Mouse (Mus musculus) limb, embryonic 11.5 days (tissue): ENCODE data around the gene Ncan. TPM values are rescaled to one million over a fixed set of nuclear protein-coding genes. Genes with fewer than 3 reads are reported as not detected.
A peak's percentile ranks its signal among the peaks of the same experiment; 100 is the strongest.

Experiments
- ATAC-seq: fragments of 200-750 bp; cut with Nextera tagmentation; 2 replicates; pipeline ENCODE4 v1.8.0; 2017; ENCODE audit warnings: low read depth; ENCODE audit not compliant: insufficient number of reproducible peaks, low FRiP score, low TSS enrichment
- DNase-seq: peaks from one replicate; pipeline ENCODE4 v3.0.0-alpha.2; 2015; ENCODE audit warnings: low spot score
- H3K27ac ChIP-seq: fragments of 300-500 bp; sonication (generic); replicated peaks from 2 replicates; pipeline ENCODE4 v1.5.1; 2014; ENCODE audit warnings: low read depth, mild to moderate bottlenecking, low read length
- H3K27me3 ChIP-seq: fragments of 300-500 bp; sonication (generic); 2 replicates; pipeline ENCODE4 v1.6.1; 2014; ENCODE audit warnings: mild to moderate bottlenecking, low read length, mixed read lengths; ENCODE audit not compliant: control insufficient read depth, insufficient read depth
- H3K36me3 ChIP-seq: fragments of 300-500 bp; sonication (generic); 2 replicates; pipeline ENCODE4 v1.6.1; 2014; ENCODE audit warnings: mild to moderate bottlenecking, low read length, moderate library complexity, mixed read lengths; ENCODE audit not compliant: control insufficient read depth, insufficient read depth
- H3K4me1 ChIP-seq: fragments of 300-500 bp; sonication (generic); 2 replicates; pipeline ENCODE4 v1.6.1; 2014; ENCODE audit warnings: low read length, mixed read lengths; ENCODE audit not compliant: control insufficient read depth, insufficient read depth
- H3K4me2 ChIP-seq: fragments of 300-500 bp; sonication (generic); 2 replicates; pipeline ENCODE4 v1.6.1; 2014; ENCODE audit warnings: low read depth, mild to moderate bottlenecking, moderate library complexity; ENCODE audit not compliant: severe bottlenecking
- H3K4me3 ChIP-seq: fragments of 300-500 bp; sonication (generic); 2 replicates; pipeline ENCODE4 v1.5.1; 2014; ENCODE audit warnings: low read depth, low read length
- H3K9ac ChIP-seq: fragments of 300-500 bp; sonication (generic); 2 replicates; pipeline ENCODE4 v1.6.1; 2014; ENCODE audit warnings: mild to moderate bottlenecking, low read length
- H3K9me3 ChIP-seq: fragments of 300-500 bp; sonication (generic); 2 replicates; pipeline ENCODE4 v1.6.1; 2016; ENCODE audit warnings: low read length; ENCODE audit not compliant: control insufficient read depth
- WGBS: fragments of 180-500 bp; shearing (Covaris S2); extraction: QIAGEN DNeasy Blood & Tissue Kit; methylation state at CpG from one replicate; pipeline ENCODE4 v1.1.7; 2014; 5-methylcytosine and 5-hydroxymethylcytosine counted together
- polyA plus RNA-seq: library from polyadenylated mRNA; unstranded; fragments of >200 nt; fragmentation: Nextera tagmentation; extraction: Ambion mirVana; gene quantifications from 2 replicates; pipeline ENCODE4 v1.2.1, GENCODE M21; 2014

Ncan gene
- 0.60 and 0.79 TPM in 2 replicates for polyA plus RNA-seq

DNA sequence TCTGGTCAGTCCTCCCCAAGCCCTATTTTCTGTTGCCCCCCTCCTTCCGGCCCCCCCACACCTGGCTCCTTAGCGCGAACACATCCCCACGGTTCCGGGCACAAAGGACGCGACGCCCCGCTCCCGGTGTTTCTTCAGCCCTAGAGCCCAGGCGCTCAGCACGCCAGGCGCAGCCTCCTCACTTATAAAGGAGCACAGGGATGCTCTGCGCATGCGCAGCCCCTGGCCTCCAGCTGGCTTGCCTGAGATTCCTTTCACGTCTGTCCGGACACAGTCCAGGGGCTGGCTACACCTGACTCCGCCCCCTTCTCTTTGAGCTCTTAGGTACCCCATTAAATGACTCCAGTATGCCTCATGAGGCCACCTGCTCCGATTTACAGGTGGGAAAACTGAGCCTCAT is at the start of gene Ncan:
Gene Ncan (minus strand): TSS at position 207 of the 400 bp plus-strand sequence.
- Histone ChIP-seq H3K4me1 (no peaks in the 10 kb centered on the region), H3K4me3 (no peak within 1 kb of the TSS), H3K27ac (no peak within 1 kb of the TSS), H3K9me3 (no peaks in the 10 kb centered on the region), H3K9ac (no peak within 1 kb of the TSS), H3K36me3 (no peaks in the 10 kb centered on the region), H3K27me3 (peaks cover 31% of the 10 kb centered on the region), H3K4me2 (peak within 1 kb of the TSS; percentile 41)
- peak; percentile 84 for DNase-seq
- peak; percentile 66; the same call in 1 of the 2 replicates for ATAC-seq
- WGBS, result 2% methylated on average over 19 of the region's 19 CpGs

DNA sequence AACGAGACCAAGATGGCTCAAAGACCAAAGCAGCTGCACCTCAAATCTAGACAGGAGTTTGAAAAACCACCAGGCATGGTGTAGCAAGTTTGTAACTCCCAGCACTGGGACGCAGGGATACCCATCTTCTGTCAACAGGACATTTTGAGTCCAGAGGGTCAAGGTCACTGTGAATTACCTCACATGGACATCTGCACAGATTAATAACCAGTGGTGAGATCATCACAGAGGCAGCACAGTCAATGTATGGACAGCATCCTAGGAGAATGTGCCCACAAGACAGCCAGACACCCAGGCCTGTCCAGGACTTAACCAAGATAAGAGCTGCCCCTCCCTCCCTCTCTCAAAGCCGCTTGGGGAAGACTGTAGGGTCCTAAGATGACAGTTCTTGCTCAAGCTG is 49.4 kb upstream of the Ncan start:
- Histone ChIP-seq H3K36me3 (no peaks in the 10 kb centered on the region), H3K27me3 (peaks cover 13% of the 10 kb centered on the region), H3K4me3 (no peak overlapping the region), H3K27ac (no peak overlapping the region), H3K9me3 (no peaks in the 10 kb centered on the region), H3K4me2 (no peak overlapping the region), H3K4me1 (peaks cover 2% of the 10 kb centered on the region; the same call in 1 of the 2 replicates), H3K9ac (no peak overlapping the region)
- ATAC-seq, result no peak
- no peak for DNase-seq
- WGBS, result 82% methylated on average over 3 of the region's 3 CpGs

GRCm38 (mm10) chr8:70166504-70167110 is 45.9 kb upstream of the Ncan start:
- DNase-seq (peak; percentile 91), ATAC-seq (peak; percentile 76)
- Histone ChIP-seq H3K4me2 (peak overlapping the region; percentile 41; the same call in 1 of the 2 replicates), H3K4me1 (peaks cover 2% of the 10 kb centered on the region; the same call in 1 of the 2 replicates), H3K27ac (no peak overlapping the region), H3K36me3 (no peaks in the 10 kb centered on the region), H3K4me3 (peak overlapping the region; percentile 8; the same call in 1 of the 2 replicates), H3K27me3 (peaks cover 15% of the 10 kb centered on the region), H3K9ac (peak overlapping the region; percentile 34), H3K9me3 (no peaks in the 10 kb centered on the region)
- WGBS, result 4% methylated on average over 21 of the region's 21 CpGs

DNA sequence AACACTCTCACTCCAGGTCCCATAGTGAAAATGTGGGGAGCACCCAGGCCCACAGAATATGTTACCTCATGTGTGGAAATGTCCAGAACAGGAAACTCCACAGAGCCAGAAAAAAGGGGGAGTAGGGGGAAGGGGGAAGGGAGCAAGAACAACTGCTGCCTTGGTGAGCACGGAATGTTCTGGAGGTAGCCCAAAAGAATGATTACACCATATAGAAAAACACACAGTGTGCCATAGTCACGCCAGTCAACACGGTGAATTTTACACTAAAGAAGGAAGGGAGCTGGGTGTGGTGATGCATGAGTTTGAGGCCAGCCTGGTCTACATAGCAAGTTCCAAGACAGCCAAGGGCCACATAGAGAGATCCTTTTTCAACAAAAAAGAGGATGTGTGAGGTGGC is 42.6 kb upstream of the Ncan start:
- no peaks in the 10 kb centered on the region for H3K9me3 ChIP-seq
- no peaks in the 10 kb centered on the region for H3K36me3 ChIP-seq
- ATAC-seq (no peak), DNase-seq (no peak)
- no peak overlapping the region for H3K27ac ChIP-seq
- peaks cover 7% of the 10 kb centered on the region; the same call in 1 of the 2 replicates for H3K4me1 ChIP-seq
- no peak overlapping the region for H3K9ac ChIP-seq
- peaks cover 15% of the 10 kb centered on the region for H3K27me3 ChIP-seq
- no peak overlapping the region for H3K4me3 ChIP-seq
- WGBS, result 87% methylated on average over 3 of the region's 3 CpGs
- H3K4me2 ChIP-seq, result no peak overlapping the region

DNA sequence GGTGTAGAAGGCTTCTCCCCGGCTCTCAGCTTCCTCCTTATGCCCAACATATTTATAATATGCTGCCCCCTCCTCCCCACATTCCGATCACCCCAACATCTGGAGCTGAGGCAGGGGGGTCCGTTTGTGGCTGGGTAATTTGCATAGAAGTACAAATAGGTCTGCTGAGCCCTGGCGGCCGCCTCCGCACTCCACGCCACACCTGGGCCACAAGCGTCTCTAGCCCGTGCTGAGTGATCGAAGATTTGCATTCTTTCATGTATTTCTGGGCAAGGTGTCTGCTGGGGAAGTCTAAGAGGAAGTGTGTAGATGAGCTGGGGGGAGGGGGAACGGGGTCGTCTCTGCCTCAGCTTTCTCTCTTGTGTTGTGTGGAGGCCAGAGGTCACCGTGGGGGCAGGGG is 39.3 kb upstream of the Ncan start:
- no peaks in the 10 kb centered on the region for H3K9me3 ChIP-seq
- H3K9ac ChIP-seq, result no peak overlapping the region
- 0 out of 2 replicates have a peak, but pooled peaks cover 6% of the 10 kb centered on the region for H3K4me1 ChIP-seq
- DNase-seq (no peak), ATAC-seq (no peak)
- no peak overlapping the region for H3K4me2 ChIP-seq
- no peak overlapping the region for H3K27ac ChIP-seq
- H3K4me3 ChIP-seq, result no peak overlapping the region
- peaks cover under 1% of the 10 kb centered on the region for H3K27me3 ChIP-seq
- 68% methylated on average over 13 of the region's 13 CpGs for WGBS
- H3K36me3 ChIP-seq, result no peaks in the 10 kb centered on the region

- ATAC-seq, result no peak
- no peak overlapping the region for H3K9ac ChIP-seq
- H3K9me3 ChIP-seq, result no peaks in the 10 kb centered on the region
- H3K4me1 ChIP-seq, result 0 out of 2 replicates have a peak, but pooled peaks cover 6% of the 10 kb centered on the region
- no peak overlapping the region for H3K4me2 ChIP-seq
- 88% methylated on average over 4 of the region's 4 CpGs for WGBS
- no peaks in the 10 kb centered on the region for H3K36me3 ChIP-seq
- no peak overlapping the region for H3K4me3 ChIP-seq
- H3K27me3 ChIP-seq, result no peaks in the 10 kb centered on the region
- no peak for DNase-seq
- no peak overlapping the region for H3K27ac ChIP-seq
Observed at GRCm38 (mm10) chr8:70159211-70159610, 38.5 kb upstream of the Ncan start.

GRCm38 (mm10) chr8:70158069-70158853 is 37.6 kb upstream of the Ncan start:
- no peaks in the 10 kb centered on the region for H3K27me3 ChIP-seq
- peak overlapping the region; percentile 39 for H3K9ac ChIP-seq
- DNase-seq, result peak; percentile 88
- H3K9me3 ChIP-seq, result no peaks in the 10 kb centered on the region
- 15% methylated on average over 35 of the region's 40 CpGs for WGBS
- no peak overlapping the region for H3K27ac ChIP-seq
- ATAC-seq, result peak; percentile 87
- peak overlapping the region; percentile 50 for H3K4me2 ChIP-seq
- H3K36me3 ChIP-seq, result no peaks in the 10 kb centered on the region
- H3K4me3 ChIP-seq, result peak overlapping the region; percentile 32
- H3K4me1 ChIP-seq, result 0 out of 2 replicates have a peak, but pooled peaks cover 6% of the 10 kb centered on the region

- no peaks in the 10 kb centered on the region for H3K27me3 ChIP-seq
- H3K9me3 ChIP-seq, result no peaks in the 10 kb centered on the region
- no peak overlapping the region for H3K4me3 ChIP-seq
- H3K4me1 ChIP-seq, result 0 out of 2 replicates have a peak, but pooled peaks cover 8% of the 10 kb centered on the region
- no peak overlapping the region for H3K4me2 ChIP-seq
- ATAC-seq (no peak), DNase-seq (no peak)
- H3K36me3 ChIP-seq, result no peaks in the 10 kb centered on the region
- H3K9ac ChIP-seq, result no peak overlapping the region
- WGBS, result 87% methylated on average over 1 of the region's 1 CpGs
- H3K27ac ChIP-seq, result no peak overlapping the region
Observed at GRCm38 (mm10) chr8:70157240-70157800, 36.6 kb upstream of the Ncan start.
